9 mouse cellular contexts compared by ENCODE assay signal in genomic region chr13:39647367-39647766, GRCm38 (mm10).
A peak's percentile ranks its signal among the peaks of the same experiment; 100 is the strongest.
DNase-seq lines count a peak whose midpoint lies in the region; ATAC-seq and TF ChIP-seq lines count a peak whose summit lies in the region.
"Had no signal": no experiment of that assay in that cellular context is flagged by ENCODE, and none has a peak within 500 bp of the region (broad histone marks: within the 10 kb centered on the region; RNA-seq: fewer than 3 reads in every experiment).

No protein-coding gene starts in this region.

- ATAC-seq in heart, postnatal 0 days (ENCODE audit: insufficient read depth, low read depth) = no peak
- no peak for ATAC-seq in kidney, postnatal 0 days (replicated peaks; ENCODE audit: low FRiP score, low read depth)

- peak; percentile 65 for TF ChIP-seq CTCF in heart, postnatal 0 days (IDR thresholded peaks at IDR 0.05; ENCODE audit: low read depth)
- TF ChIP-seq CTCF in kidney, postnatal 0 days (IDR thresholded peaks at IDR 0.05; ENCODE audit: low read depth) = peak; percentile 78
- peak; percentile 91 for TF ChIP-seq CTCF in liver, adult 2 months (IDR thresholded peaks at IDR 0.05; ENCODE audit: low read depth, low read length)

- no peaks in the 10 kb centered on the region for H3K79me2 ChIP-seq in liver, adult 2 months (ENCODE audit: control insufficient read depth, insufficient read depth, low read length)

- no peak for TF ChIP-seq POLR2A in liver, adult 2 months (IDR thresholded peaks at IDR 0.05; ENCODE audit: extremely low read depth, insufficient read depth, low read length)

- no peaks in the 10 kb centered on the region for H3K4me1 ChIP-seq in heart, postnatal 0 days (ENCODE audit: control insufficient read depth, insufficient read depth)
- peaks cover 3% of the 10 kb centered on the region; the same call in 1 of the 2 replicates for H3K4me1 ChIP-seq in heart, embryonic 10.5 days
- H3K4me1 ChIP-seq in kidney, postnatal 0 days (replicated peaks; ENCODE audit: insufficient read depth, low read length) = no peaks in the 10 kb centered on the region
- no peaks in the 10 kb centered on the region for H3K4me1 ChIP-seq in liver, adult 2 months (ENCODE audit: control insufficient read depth, insufficient read depth, low read length)

- H3K9me3 ChIP-seq in heart, postnatal 0 days (replicated peaks; ENCODE audit: control insufficient read depth, low read length) = no peaks in the 10 kb centered on the region
- H3K9me3 ChIP-seq in heart, embryonic 10.5 days = no peaks in the 10 kb centered on the region
- H3K9me3 ChIP-seq in kidney, postnatal 0 days (replicated peaks; ENCODE audit: low read length) = no peaks in the 10 kb centered on the region
- H3K9me3 ChIP-seq: hindbrain, embryonic 15.5 days had no signal

- DNase-seq in heart, postnatal 0 days (ENCODE audit: low spot score) = peak; percentile 10
- no peak for DNase-seq in heart, embryonic 10.5 days (ENCODE audit: low spot score)
- DNase-seq in Muller cell, postnatal 12 days (ENCODE audit: inconsistent ontology term) = peak; percentile 43
- DNase-seq in embryo, embryonic 10.5 days (ENCODE audit: low spot score) = peak; percentile 74
- peak; percentile 54 for DNase-seq in kidney, postnatal 0 days (ENCODE audit: low spot score)
- peak; percentile 44 for DNase-seq in liver, adult 2 months (ENCODE audit: extremely low read depth, low read depth, low spot score)
- DNase-seq in retina, embryonic 14.5 days (ENCODE audit: low spot score) = peak; percentile 69
- no peak for DNase-seq in spleen, adult 18-20 months

- H3K27me3 ChIP-seq in heart, postnatal 0 days (ENCODE audit: control insufficient read depth, insufficient read depth, low read length) = no peaks in the 10 kb centered on the region
- no peaks in the 10 kb centered on the region for H3K27me3 ChIP-seq in heart, embryonic 10.5 days (ENCODE audit: insufficient read depth, poor library complexity, severe bottlenecking)
- H3K27me3 ChIP-seq in kidney, postnatal 0 days (ENCODE audit: insufficient read depth, low read length) = 0 out of 2 replicates have a peak, but pooled peaks cover 6% of the 10 kb centered on the region
- no peaks in the 10 kb centered on the region for H3K27me3 ChIP-seq in liver, adult 2 months (ENCODE audit: control insufficient read depth, insufficient read depth, low read length)

- no peak overlapping the region for H3K4me3 ChIP-seq in heart, postnatal 0 days (ENCODE audit: low read depth, low read length)
- no peak overlapping the region for H3K4me3 ChIP-seq in heart, embryonic 10.5 days
- H3K4me3 ChIP-seq in kidney, postnatal 0 days (replicated peaks; ENCODE audit: low read depth, low read length) = no peak overlapping the region
- H3K4me3 ChIP-seq in liver, adult 2 months (ENCODE audit: insufficient read depth, low read depth, low read length) = no peak overlapping the region
- H3K4me3 ChIP-seq: hindbrain, embryonic 15.5 days had no signal

- no peak for TF ChIP-seq EP300 in heart, postnatal 0 days (IDR thresholded peaks at IDR 0.05; ENCODE audit: low read depth)

- no peak overlapping the region for H3K4me2 ChIP-seq in heart, postnatal 0 days (ENCODE audit: low read depth, low read length)
- H3K4me2 ChIP-seq in kidney, postnatal 0 days (ENCODE audit: low read length) = no peak overlapping the region
- H3K4me2 ChIP-seq: hindbrain, embryonic 15.5 days had no signal

- H3K27ac ChIP-seq in heart, postnatal 0 days (ENCODE audit: low read depth) = no peak overlapping the region
- H3K27ac ChIP-seq in heart, embryonic 10.5 days = no peak overlapping the region
- no peak overlapping the region for H3K27ac ChIP-seq in kidney, postnatal 0 days
- no peak overlapping the region for H3K27ac ChIP-seq in liver, adult 2 months (replicated peaks; ENCODE audit: insufficient read depth, low read depth, low read length)
- H3K27ac ChIP-seq: hindbrain, embryonic 15.5 days had no signal

- no peak overlapping the region for H3K9ac ChIP-seq in heart, postnatal 0 days (replicated peaks; ENCODE audit: low read depth, low read length)
- H3K9ac ChIP-seq in kidney, postnatal 0 days (ENCODE audit: low read depth, low read length) = no peak overlapping the region
- H3K9ac ChIP-seq in liver, adult 2 months (ENCODE audit: low read depth, low read length) = no peak overlapping the region
- H3K9ac ChIP-seq: hindbrain, embryonic 15.5 days had no signal

- 11% methylated on average over 9 of the region's 9 CpGs for WGBS in heart, postnatal 0 days
- 13% methylated on average over 9 of the region's 9 CpGs for WGBS in heart, embryonic 10.5 days
- 15% methylated on average over 9 of the region's 9 CpGs for WGBS in kidney, postnatal 0 days
- WGBS in liver, adult 2 months = 10% methylated on average over 9 of the region's 9 CpGs

- no peaks in the 10 kb centered on the region for H3K36me3 ChIP-seq in heart, postnatal 0 days (replicated peaks; ENCODE audit: control insufficient read depth, insufficient read depth, low read length)
- H3K36me3 ChIP-seq in heart, embryonic 10.5 days = no peaks in the 10 kb centered on the region
- H3K36me3 ChIP-seq in kidney, postnatal 0 days (ENCODE audit: insufficient read depth, low read length) = no peaks in the 10 kb centered on the region
- H3K36me3 ChIP-seq in liver, adult 2 months (ENCODE audit: control insufficient read depth, insufficient read depth, low read length) = no peaks in the 10 kb centered on the region
- H3K36me3 ChIP-seq: hindbrain, embryonic 15.5 days had no signal

Comparison
In these comparisons a context has a peak if more than half of its experiments do, and no peak if none do; other contexts are left out.
1. DNase-seq: peak in heart, postnatal 0 days (single experiment), Muller cell, postnatal 12 days (single experiment), embryo, embryonic 10.5 days (single experiment), kidney, postnatal 0 days (single experiment), liver, adult 2 months (single experiment) and retina, embryonic 14.5 days (single experiment); none in heart, embryonic 10.5 days (single experiment) and spleen, adult 18-20 months (0 of 2).
2. Peak in every context shown above with its lines, with median percentiles within 50 percentile points of each other: CTCF ChIP-seq.